Mouse (Mus musculus): Measurements from ENCODE around the gene Rbp1. TPM values are rescaled to one million over a fixed set of nuclear protein-coding genes. Genes with fewer than 3 reads are reported as not detected.

Gene Rbp1
- total RNA-seq, 2 experiments from 2014 or later, result 7.4 to 7.6 TPM

GRCm38 (mm10) chr9:98489532-98489931 is 66.8 kb downstream of the Rbp1 start:
- no peak for DNase-seq (ENCODE audit: low spot score)
- intact Hi-C loops (cut with DNase I), result no loop called here

DNA sequence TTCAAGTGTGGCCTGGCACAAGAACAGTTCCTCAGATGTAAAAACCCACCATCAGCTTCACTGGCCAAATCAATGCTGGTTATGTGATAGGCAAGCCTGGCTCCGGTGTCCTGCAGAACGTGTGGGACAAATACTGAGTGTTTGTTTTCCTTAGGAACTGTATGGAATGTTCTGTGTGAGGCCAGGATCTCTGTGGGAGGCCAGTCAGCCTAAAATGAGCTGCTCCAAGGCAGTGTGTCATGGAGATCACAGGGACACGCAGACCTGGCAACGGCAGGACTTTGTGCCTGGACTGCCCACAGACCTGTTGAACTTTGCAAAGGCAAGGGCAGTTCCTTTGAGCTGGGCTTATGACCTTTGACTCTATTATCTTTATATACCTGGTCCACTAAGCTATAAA is 67.4 kb downstream of the Rbp1 start:
- DNase-seq (ENCODE audit: low spot score), result no peak
- intact Hi-C loops (cut with DNase I), result no loop called here

DNA sequence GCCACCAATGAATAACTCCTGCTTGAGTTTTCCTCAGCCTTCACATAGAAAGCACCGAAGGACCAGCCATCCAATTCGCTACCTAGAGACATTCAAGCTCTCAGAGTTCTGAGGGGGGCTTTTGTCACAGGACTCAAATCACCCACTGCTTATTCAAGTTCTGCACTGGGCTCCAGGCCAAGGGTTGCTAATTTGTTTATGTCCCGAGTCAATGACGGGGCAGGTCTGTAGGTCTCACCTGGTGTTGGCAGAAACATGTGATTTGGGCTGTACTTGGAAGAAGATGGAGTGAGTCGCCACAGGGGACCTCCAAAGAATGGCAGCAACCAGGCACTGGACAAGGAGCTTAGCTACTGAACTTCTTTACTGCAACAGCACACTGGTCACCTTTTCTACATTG is 68.3 kb downstream of the Rbp1 start:
- intact Hi-C loops (cut with DNase I), result no loop called here
- DNase-seq (ENCODE audit: low spot score), result no peak

DNA sequence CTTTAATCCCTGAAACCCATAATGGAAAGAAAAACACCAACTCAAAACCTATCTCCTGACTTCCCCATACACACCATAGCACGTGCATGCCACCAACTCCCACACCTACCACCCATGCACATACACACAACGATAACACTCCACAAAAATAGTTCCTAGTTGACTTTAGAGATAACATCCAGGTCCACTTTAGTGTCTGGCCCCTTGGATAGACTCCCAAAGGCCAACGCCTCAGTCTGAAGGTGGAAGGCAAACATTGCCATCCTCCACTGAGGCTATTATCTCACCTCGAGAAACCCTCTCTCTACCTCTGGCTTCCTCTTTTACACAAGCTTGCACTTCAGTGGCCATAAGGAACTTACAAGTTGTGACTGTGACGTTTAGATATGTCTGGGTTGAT is 69.5 kb downstream of the Rbp1 start:
- DNase-seq (ENCODE audit: low spot score), result no peak
- intact Hi-C loops (cut with DNase I), result no loop called here

GRCm38 (mm10) chr9:98492821-98493220 is 70.1 kb downstream of the Rbp1 start:
- no peak for DNase-seq (ENCODE audit: low spot score)
- intact Hi-C loops (cut with DNase I), result no loop called here

Other genes with a start within 250 kb of the Rbp1 start
- gene Nmnat3, start 135.5 kb upstream of the Rbp1 start, total RNA-seq (2021), result 10 to 100 TPM; 11.4 to 11.8 TPM
- under 1 TPM in 1 of 2 experiments, not detected in 1; 0.39 TPM for gene Rbp2, start 63.2 kb downstream of the Rbp1 start, total RNA-seq (2021)
- 100 to 1,000 TPM in 1 of 2 experiments, 10 to 100 TPM in 1; 95.3 to 100 TPM for gene Copb2, start 140.8 kb downstream of the Rbp1 start, total RNA-seq (2021)
- gene Mrps22, start 178.7 kb downstream of the Rbp1 start, total RNA-seq (2021), result 10 to 100 TPM; 33.8 to 34.4 TPM